Mouse (Mus musculus): ENCODE data around the gene Tmem119. TPM values are rescaled to one million over a fixed set of nuclear protein-coding genes. Genes with fewer than 3 reads are reported as not detected.

The Tmem119 gene
- polyA plus RNA-seq, 1 experiment from 2014 or later: 10.9 TPM

- Histone ChIP-seq H3K9me3 (ENCODE audit: control insufficient read depth, low read length) (no peaks in the 10 kb centered on the region), H3K4me3 (ENCODE audit: low read depth, low read length) (no peak overlapping the region), H3K4me2 (no peak overlapping the region), H3K27ac (ENCODE audit: low read depth, low read length) (no peak overlapping the region), H3K4me1 (ENCODE audit: control insufficient read depth, insufficient read depth, low read length) (peaks cover 17% of the 10 kb centered on the region), H3K27me3 (ENCODE audit: control insufficient read depth, insufficient read depth, low read length) (0 out of 2 replicates have a peak, but pooled peaks cover 4% of the 10 kb centered on the region), H3K36me3 (ENCODE audit: control insufficient read depth, insufficient read depth, low read length) (no peaks in the 10 kb centered on the region), H3K9ac (ENCODE audit: low read length) (no peak overlapping the region)
- ATAC-seq (ENCODE audit: low FRiP score): no peak
- no peak for DNase-seq (ENCODE audit: low spot score, missing footprints)
- 82% methylated on average over 9 of the region's 9 CpGs for WGBS
Measured at GRCm38 (mm10) chr5:113798525-113798924, 1.8 kb downstream of the Tmem119 start.

- DNase-seq (ENCODE audit: low spot score, missing footprints): peak; percentile 84
- no peak for ATAC-seq (ENCODE audit: low FRiP score)
- 0 out of 2 replicates have a peak, but pooled peaks cover 4% of the 10 kb centered on the region for H3K27me3 ChIP-seq (ENCODE audit: control insufficient read depth, insufficient read depth, low read length)
- no peak overlapping the region for H3K4me3 ChIP-seq (ENCODE audit: low read depth, low read length)
- peaks cover 17% of the 10 kb centered on the region for H3K4me1 ChIP-seq (ENCODE audit: control insufficient read depth, insufficient read depth, low read length)
- peak overlapping the region; percentile 17; the same call in 1 of the 2 replicates for H3K4me2 ChIP-seq
- H3K27ac ChIP-seq (ENCODE audit: low read depth, low read length): no peak overlapping the region
- WGBS: 14% methylated on average over 19 of the region's 19 CpGs
- no peaks in the 10 kb centered on the region for H3K9me3 ChIP-seq (ENCODE audit: control insufficient read depth, low read length)
- H3K9ac ChIP-seq (ENCODE audit: low read length): peak overlapping the region; percentile 9; the same call in 1 of the 2 replicates
- no peaks in the 10 kb centered on the region for H3K36me3 ChIP-seq (ENCODE audit: control insufficient read depth, insufficient read depth, low read length)
Measured at GRCm38 (mm10) chr5:113797149-113797882, 3.0 kb downstream of the Tmem119 start.

GRCm38 (mm10) chr5:113796401-113797148 lies 3.7 kb downstream of the Tmem119 start:
- H3K4me1 ChIP-seq (ENCODE audit: control insufficient read depth, insufficient read depth, low read length): peaks cover 17% of the 10 kb centered on the region
- no peaks in the 10 kb centered on the region for H3K36me3 ChIP-seq (ENCODE audit: control insufficient read depth, insufficient read depth, low read length)
- H3K27ac ChIP-seq (ENCODE audit: low read depth, low read length): no peak overlapping the region
- H3K4me3 ChIP-seq (ENCODE audit: low read depth, low read length): no peak overlapping the region
- peak overlapping the region; percentile 17; the same call in 1 of the 2 replicates for H3K4me2 ChIP-seq
- 8% methylated on average over 13 of the region's 13 CpGs for WGBS
- H3K9me3 ChIP-seq (ENCODE audit: control insufficient read depth, low read length): no peaks in the 10 kb centered on the region
- H3K9ac ChIP-seq (ENCODE audit: low read length): peak overlapping the region; percentile 9; the same call in 1 of the 2 replicates
- DNase-seq (ENCODE audit: low spot score, missing footprints): peak; percentile 88
- 0 out of 2 replicates have a peak, but pooled peaks cover 4% of the 10 kb centered on the region for H3K27me3 ChIP-seq (ENCODE audit: control insufficient read depth, insufficient read depth, low read length)
- 0 out of 2 replicates have a peak, but pooled peaks have one; percentile 20 for ATAC-seq (ENCODE audit: low FRiP score)

- no peak overlapping the region for H3K4me3 ChIP-seq (ENCODE audit: low read depth, low read length)
- H3K9ac ChIP-seq (ENCODE audit: low read length): no peak overlapping the region
- H3K9me3 ChIP-seq (ENCODE audit: control insufficient read depth, low read length): no peaks in the 10 kb centered on the region
- no peaks in the 10 kb centered on the region for H3K36me3 ChIP-seq (ENCODE audit: control insufficient read depth, insufficient read depth, low read length)
- WGBS: 85% methylated on average over 16 of the region's 16 CpGs
- no peak overlapping the region for H3K4me2 ChIP-seq
- ATAC-seq (ENCODE audit: low FRiP score): no peak
- H3K27me3 ChIP-seq (ENCODE audit: control insufficient read depth, insufficient read depth, low read length): no peaks in the 10 kb centered on the region
- H3K27ac ChIP-seq (ENCODE audit: low read depth, low read length): no peak overlapping the region
- peaks cover 5% of the 10 kb centered on the region; the same call in 1 of the 2 replicates for H3K4me1 ChIP-seq (ENCODE audit: control insufficient read depth, insufficient read depth, low read length)
- peak; percentile 57 for DNase-seq (ENCODE audit: low spot score, missing footprints)
Measured at GRCm38 (mm10) chr5:113791197-113792095, 8.9 kb downstream of the Tmem119 start.

GRCm38 (mm10) chr5:113790453-113791196 lies 9.7 kb downstream of the Tmem119 start:
- Histone ChIP-seq H3K36me3 (ENCODE audit: control insufficient read depth, insufficient read depth, low read length) (no peaks in the 10 kb centered on the region), H3K27me3 (ENCODE audit: control insufficient read depth, insufficient read depth, low read length) (no peaks in the 10 kb centered on the region), H3K9me3 (ENCODE audit: control insufficient read depth, low read length) (no peaks in the 10 kb centered on the region), H3K9ac (ENCODE audit: low read length) (no peak overlapping the region), H3K4me2 (no peak overlapping the region), H3K4me1 (ENCODE audit: control insufficient read depth, insufficient read depth, low read length) (0 out of 2 replicates have a peak, but pooled peaks cover 5% of the 10 kb centered on the region), H3K4me3 (ENCODE audit: low read depth, low read length) (no peak overlapping the region), H3K27ac (ENCODE audit: low read depth, low read length) (no peak overlapping the region)
- ATAC-seq (ENCODE audit: low FRiP score) (no peak), DNase-seq (ENCODE audit: low spot score, missing footprints) (peak; percentile 68)
- 79% methylated on average over 11 of the region's 11 CpGs for WGBS

GRCm38 (mm10) chr5:113789075-113789788 lies 11.1 kb downstream of the Tmem119 start:
- Histone ChIP-seq H3K36me3 (ENCODE audit: control insufficient read depth, insufficient read depth, low read length) (no peaks in the 10 kb centered on the region), H3K4me1 (ENCODE audit: control insufficient read depth, insufficient read depth, low read length) (0 out of 2 replicates have a peak, but pooled peaks cover 5% of the 10 kb centered on the region), H3K4me3 (ENCODE audit: low read depth, low read length) (no peak overlapping the region), H3K9me3 (ENCODE audit: control insufficient read depth, low read length) (no peaks in the 10 kb centered on the region), H3K27me3 (ENCODE audit: control insufficient read depth, insufficient read depth, low read length) (no peaks in the 10 kb centered on the region), H3K27ac (ENCODE audit: low read depth, low read length) (no peak overlapping the region), H3K9ac (ENCODE audit: low read length) (no peak overlapping the region), H3K4me2 (no peak overlapping the region)
- peak; percentile 60 for DNase-seq (ENCODE audit: low spot score, missing footprints)
- no peak for ATAC-seq (ENCODE audit: low FRiP score)
- WGBS: 55% methylated on average over 7 of the region's 7 CpGs

GRCm38 (mm10) chr5:113788645-113789044 lies 11.7 kb downstream of the Tmem119 start:
- Histone ChIP-seq H3K27me3 (ENCODE audit: control insufficient read depth, insufficient read depth, low read length) (no peaks in the 10 kb centered on the region; the same call in 1 of the 2 replicates), H3K36me3 (ENCODE audit: control insufficient read depth, insufficient read depth, low read length) (no peaks in the 10 kb centered on the region), H3K27ac (ENCODE audit: low read depth, low read length) (no peak overlapping the region), H3K4me3 (ENCODE audit: low read depth, low read length) (no peak overlapping the region), H3K9ac (ENCODE audit: low read length) (no peak overlapping the region), H3K9me3 (ENCODE audit: control insufficient read depth, low read length) (no peaks in the 10 kb centered on the region), H3K4me1 (ENCODE audit: control insufficient read depth, insufficient read depth, low read length) (0 out of 2 replicates have a peak, but pooled peaks cover 5% of the 10 kb centered on the region), H3K4me2 (no peak overlapping the region)
- WGBS: 38% methylated on average over 6 of the region's 6 CpGs
- DNase-seq (ENCODE audit: low spot score, missing footprints) (peak; percentile 69), ATAC-seq (ENCODE audit: low FRiP score) (no peak)
